Mouse (Mus musculus) induced T-regulatory cell, adult 2 months (primary cell): ENCODE results near the gene Shank3.

Experiments
- DNase-seq: peaks from one replicate; pipeline ENCODE4 v3.0.0-alpha.2; 2012; ENCODE audit warnings: low read depth

Gene Shank3

GRCm38 (mm10) chr15:89477091-89477491 is 22.3 kb upstream of the Shank3 start, which contains the start of gene Arsa:
Gene Arsa (minus strand): TSS chr15:89477425.
- DNase-seq: no peak

GRCm38 (mm10) chr15:89477806-89478205 is 21.6 kb upstream of the Shank3 start:
- DNase-seq: no peak

GRCm38 (mm10) chr15:89478622-89479021 is 20.8 kb upstream of the Shank3 start:
- DNase-seq: no peak

- DNase-seq: no peak
These were observed 18.8 kb upstream of the Shank3 start for GRCm38 (mm10) chr15:89480584-89480983.

- DNase-seq: no peak
These were observed 11.2 kb upstream of the Shank3 start for GRCm38 (mm10) chr15:89488182-89488581.

- DNase-seq: no peak
These were observed 10.8 kb upstream of the Shank3 start for GRCm38 (mm10) chr15:89488611-89489117.

- DNase-seq: peak; percentile 21
These were observed 4.5 kb upstream of the Shank3 start for GRCm38 (mm10) chr15:89494970-89495369.

GRCm38 (mm10) chr15:89496131-89496530 is 3.3 kb upstream of the Shank3 start:
- no peak for DNase-seq

GRCm38 (mm10) chr15:89496841-89497240 is 2.6 kb upstream of the Shank3 start:
- DNase-seq: no peak

GRCm38 (mm10) chr15:89497391-89498048 is 1.9 kb upstream of the Shank3 start:
- DNase-seq: no peak

- peak; percentile 57 for DNase-seq
These were observed 1.1 kb upstream of the Shank3 start for GRCm38 (mm10) chr15:89498049-89498960.

GRCm38 (mm10) chr15:89499784-89500220 is 379 bp downstream of the Shank3 start:
- DNase-seq: no peak

GRCm38 (mm10) chr15:89500221-89500791 is 883 bp downstream of the Shank3 start:
- DNase-seq: no peak

GRCm38 (mm10) chr15:89501321-89501720 is 1.9 kb downstream of the Shank3 start:
- no peak for DNase-seq

- no peak for DNase-seq
These were observed 5.4 kb downstream of the Shank3 start for GRCm38 (mm10) chr15:89504838-89505237.

GRCm38 (mm10) chr15:89507751-89508150 is 8.3 kb downstream of the Shank3 start:
- no peak for DNase-seq

- no peak for DNase-seq
These were observed 13.3 kb downstream of the Shank3 start for GRCm38 (mm10) chr15:89512679-89513078.

- no peak for DNase-seq
These were observed 22.5 kb downstream of the Shank3 start for GRCm38 (mm10) chr15:89521951-89522350.

GRCm38 (mm10) chr15:89522566-89523282 is 23.3 kb downstream of the Shank3 start:
- no peak for DNase-seq

- DNase-seq: no peak
These were observed 23.9 kb downstream of the Shank3 start for GRCm38 (mm10) chr15:89523283-89523832.

- no peak for DNase-seq
These were observed 24.7 kb downstream of the Shank3 start for GRCm38 (mm10) chr15:89524001-89524571.
